Comparison of ENCODE assay signal across 29 mouse cellular contexts in the genomic region with DNA sequence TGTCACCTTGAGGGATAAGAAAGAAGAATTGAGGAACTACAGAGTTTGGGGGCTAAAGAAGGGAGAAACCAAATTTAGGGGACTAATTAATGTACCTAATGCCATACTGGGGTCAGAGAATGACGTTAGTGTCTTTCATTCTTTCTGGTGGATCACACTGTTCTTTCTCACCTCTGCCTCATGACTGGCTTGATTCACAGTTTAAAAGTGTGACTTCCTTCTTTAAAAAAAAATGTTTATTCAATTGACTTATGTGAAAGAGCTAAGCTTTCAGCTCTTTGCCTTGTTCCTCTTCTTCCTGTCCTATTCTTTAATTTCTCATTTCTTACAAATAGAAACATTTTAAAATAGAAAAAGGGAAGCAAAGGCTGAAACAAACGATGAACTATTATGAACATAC. TPM values are rescaled to one million over a fixed set of nuclear protein-coding genes. Genes with fewer than 3 reads are reported as not detected.
A peak's percentile ranks its signal among the peaks of the same experiment; 100 is the strongest.
DNase-seq lines count a peak whose midpoint lies in the region; ATAC-seq lines count a peak whose summit lies in the region.
"Had no signal": no experiment of that assay in that cellular context is flagged by ENCODE, and none has a peak within 500 bp of the region (broad histone marks: within the 10 kb centered on the region; RNA-seq: fewer than 3 reads in every experiment).

No protein-coding gene starts in this region.

- no peaks in the 10 kb centered on the region for H3K27me3 ChIP-seq in neural tube, embryonic 15.5 days (replicated peaks)
- H3K27me3 ChIP-seq: CH12.LX; embryonic facial prominence, embryonic 13.5 days; embryonic facial prominence, embryonic 15.5 days; forebrain, embryonic 12.5 days; Patski had no signal

- DNase-seq in A20 (ENCODE audit: low read depth, low spot score), result peak; percentile 59
- DNase-seq in natural killer cell, adult 2 months (ENCODE audit: low spot score in 2 of 2), result peak; percentile 17 to 63
- DNase-seq in urinary bladder, postnatal 25 days (ENCODE audit: low spot score), result no peak
- DNase-seq in retina, postnatal 1 day, result no peak
- DNase-seq: adrenal gland, adult 8-10 months; adrenal gland, postnatal 14 days; adrenal gland, postnatal 36 days; B cell, adult 2 months; cerebellum, adult 11-12 months; cerebellum, adult 2 months; cerebellum, adult 9-10 months; cerebellum, postnatal 10 days; cerebellum, postnatal 25 days; embryo, embryonic 11 days had no signal

- H3K4me3 ChIP-seq in neural tube, embryonic 15.5 days (replicated peaks), result no peak overlapping the region
- H3K4me3 ChIP-seq: embryonic facial prominence, embryonic 13.5 days; embryonic facial prominence, embryonic 15.5 days; erythroblast, embryonic 14.5 days; forebrain, embryonic 10.5 days; forebrain, embryonic 12.5 days had no signal

- H3K9me3 ChIP-seq in neural tube, embryonic 15.5 days (replicated peaks), result no peaks in the 10 kb centered on the region
- H3K9me3 ChIP-seq: embryonic facial prominence, embryonic 13.5 days; embryonic facial prominence, embryonic 15.5 days; forebrain, embryonic 10.5 days; forebrain, embryonic 12.5 days; G1E had no signal

- peak; percentile 20; the same call in 1 of the 2 replicates for ATAC-seq in common myeloid progenitor, adult 5-6 weeks (replicated peaks; ENCODE audit: low read depth, poor library complexity, severe bottlenecking)
- peak; percentile 17; the same call in 1 of the 2 replicates for ATAC-seq in megakaryocyte progenitor cell, adult 5-6 weeks (replicated peaks; ENCODE audit: poor library complexity)
- ATAC-seq in neural tube, embryonic 15.5 days (ENCODE audit: low FRiP score), result no peak
- ATAC-seq: activated CD4-positive, CD25-positive, alpha-beta regulatory T cell, adult 4 months; CD4-positive, CD25-positive, alpha-beta regulatory T cell, adult 4 months; forebrain, embryonic 14.5 days; forebrain, embryonic 16.5 days; Patski had no signal

- H3K36me3 ChIP-seq in neural tube, embryonic 15.5 days, result no peaks in the 10 kb centered on the region
- H3K36me3 ChIP-seq: embryonic facial prominence, embryonic 13.5 days; embryonic facial prominence, embryonic 15.5 days; forebrain, embryonic 10.5 days; forebrain, embryonic 12.5 days; G1E had no signal

- H3K4me2 ChIP-seq in neural tube, embryonic 15.5 days, result no peak overlapping the region
- H3K4me2 ChIP-seq: embryonic facial prominence, embryonic 13.5 days; embryonic facial prominence, embryonic 15.5 days; forebrain, embryonic 12.5 days had no signal

- H3K9ac ChIP-seq in neural tube, embryonic 15.5 days (replicated peaks), result no peak overlapping the region
- H3K9ac ChIP-seq: embryonic facial prominence, embryonic 13.5 days; embryonic facial prominence, embryonic 15.5 days; forebrain, embryonic 12.5 days had no signal

- 76% methylated on average over 2 of the region's 2 CpGs for WGBS in neural tube, embryonic 15.5 days

- no peaks in the 10 kb centered on the region for H3K4me1 ChIP-seq in neural tube, embryonic 15.5 days
- H3K4me1 ChIP-seq: embryonic facial prominence, embryonic 13.5 days; embryonic facial prominence, embryonic 15.5 days; forebrain, embryonic 10.5 days; forebrain, embryonic 12.5 days had no signal

- H3K27ac ChIP-seq in neural tube, embryonic 15.5 days (replicated peaks), result no peak overlapping the region
- H3K27ac ChIP-seq: embryonic facial prominence, embryonic 13.5 days; embryonic facial prominence, embryonic 15.5 days; forebrain, embryonic 10.5 days; forebrain, embryonic 12.5 days had no signal

RNA-seq across cellular contexts. Expression of a gene that starts 20.6 kb away (rescaled TPM):
- 11.1 and 11.9 TPM in 2 replicates for total RNA-seq in common myeloid progenitor, adult 5-6 weeks (2017)
- 0.67 and 0.85 TPM in 2 replicates for total RNA-seq in megakaryocyte progenitor cell, adult 5-6 weeks (2015)
- total RNA-seq in megakaryocyte progenitor cell, adult 5-6 weeks (2017), result 0.91 and 4.1 TPM in 2 replicates
- polyA plus RNA-seq in neural tube, embryonic 15.5 days (2015; fragmentation: Nextera tagmentation; extraction: Ambion mirVana), result 13.0 and 14.9 TPM in 2 replicates
- total RNA-seq: CH12.LX, G1E had no signal
- polyA plus RNA-seq: activated CD4-positive, CD25-positive, alpha-beta regulatory T cell, adult 4 months; CD4-positive, CD25-positive, alpha-beta regulatory T cell, adult 4 months; erythroblast, embryonic 14.5 days; G1E had no signal

Comparison
In these comparisons a context has a peak if more than half of its experiments do, and no peak if none do; other contexts are left out.
1. DNase-seq: peak in A20 (single experiment) and natural killer cell, adult 2 months (2 of 2); none in urinary bladder, postnatal 25 days (single experiment) and retina, postnatal 1 day (single experiment).